Mouse (Mus musculus) left cerebral cortex, adult 11 months (tissue): Measurements from ENCODE around the gene 4930469K13Rik.

Experiments used
- DNase-seq: peaks from one replicate; pipeline ENCODE4 v3.0.0; 2022; ENCODE audit warnings: low spot score

4930469K13Rik gene

DNA sequence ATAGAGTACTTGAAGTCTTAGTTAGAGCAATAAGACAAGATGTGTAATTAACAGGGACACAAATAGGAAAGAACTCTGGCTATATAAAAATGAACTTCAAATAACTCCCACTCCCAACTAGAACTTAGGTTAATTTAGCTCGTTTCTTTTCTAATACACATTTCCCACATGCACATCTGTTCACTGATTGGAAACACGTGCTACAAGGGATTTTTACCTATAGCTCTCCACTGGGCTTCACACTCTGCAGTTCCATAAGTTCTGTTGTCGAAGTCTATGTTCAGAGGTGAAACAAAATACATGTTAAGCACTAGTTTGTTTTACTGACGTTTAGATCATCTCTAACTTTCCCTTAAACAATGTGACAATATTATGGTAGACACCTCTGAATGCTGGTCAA, 118.2 kb downstream of the 4930469K13Rik start:
- no peak for DNase-seq

DNA sequence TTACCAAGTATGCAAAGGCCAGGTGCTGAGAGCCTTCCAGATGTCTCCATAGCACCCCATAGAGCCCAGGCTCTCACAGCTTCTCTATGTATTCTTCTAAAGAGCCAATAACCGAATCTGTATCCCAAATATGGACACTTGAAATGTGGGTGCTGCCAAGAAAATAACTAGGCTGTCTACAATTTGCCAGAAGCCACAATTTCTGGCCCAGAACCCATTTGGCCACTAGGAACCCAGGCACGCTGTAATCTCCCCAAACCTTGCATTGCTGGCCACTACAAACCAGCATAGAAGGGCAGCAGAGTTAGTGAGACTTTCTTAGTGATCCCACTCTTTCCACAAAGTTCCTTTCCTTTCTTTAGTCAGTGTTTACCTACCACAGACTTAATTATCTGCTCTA, 123.2 kb downstream of the 4930469K13Rik start:
- no peak for DNase-seq

DNA sequence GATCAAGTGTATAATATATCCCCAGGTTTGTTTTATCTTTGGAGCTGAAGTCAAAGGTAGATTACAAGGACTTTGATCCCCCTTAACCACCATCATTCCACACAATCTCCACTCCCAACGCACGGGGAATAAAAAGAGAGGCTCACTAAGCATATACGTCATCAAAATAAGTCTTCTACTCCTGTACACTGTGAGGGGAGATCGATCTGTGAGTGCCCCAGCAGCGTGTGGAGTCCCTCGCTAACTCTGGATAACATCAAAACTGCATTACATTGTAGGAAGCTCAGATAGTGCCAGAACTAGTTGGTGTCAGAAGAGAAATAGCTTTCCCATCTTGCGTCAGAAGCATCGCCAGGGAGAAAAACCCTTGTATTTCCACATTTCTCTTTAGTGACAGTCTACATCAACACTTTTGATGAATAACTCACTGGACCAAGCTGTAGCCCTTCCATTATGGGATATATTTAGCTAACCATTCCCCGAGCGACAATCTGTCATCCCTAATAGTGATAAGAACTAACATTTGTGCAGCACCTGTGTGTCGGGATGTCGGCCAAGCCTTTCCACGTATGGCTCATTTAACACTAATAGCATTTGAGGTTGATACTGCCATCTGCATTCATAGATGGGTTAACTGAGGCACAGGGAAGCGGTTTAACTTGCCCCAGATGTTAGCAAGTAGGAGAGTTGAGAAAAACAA, 123.9 kb downstream of the 4930469K13Rik start:
- no peak for DNase-seq

DNA sequence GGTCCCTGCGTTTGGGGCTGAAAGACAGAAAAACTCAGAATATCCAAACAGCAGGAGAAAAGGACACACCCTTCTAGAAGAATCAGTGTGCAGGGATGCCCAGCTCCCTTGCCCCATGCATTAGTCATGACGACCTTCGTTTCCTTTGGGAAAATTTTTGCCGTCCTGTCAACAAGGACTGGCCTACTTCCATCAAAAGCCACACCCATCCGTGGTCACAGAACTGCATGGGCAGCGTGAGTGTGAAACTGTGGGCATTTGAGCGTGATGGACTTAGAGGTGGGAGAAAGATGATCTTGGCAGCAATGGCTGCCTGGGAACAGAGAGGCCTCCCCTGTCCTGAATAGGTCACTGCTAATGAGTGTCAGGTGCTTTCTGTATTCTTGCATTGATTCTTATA, 126.2 kb downstream of the 4930469K13Rik start:
- no peak for DNase-seq

DNA sequence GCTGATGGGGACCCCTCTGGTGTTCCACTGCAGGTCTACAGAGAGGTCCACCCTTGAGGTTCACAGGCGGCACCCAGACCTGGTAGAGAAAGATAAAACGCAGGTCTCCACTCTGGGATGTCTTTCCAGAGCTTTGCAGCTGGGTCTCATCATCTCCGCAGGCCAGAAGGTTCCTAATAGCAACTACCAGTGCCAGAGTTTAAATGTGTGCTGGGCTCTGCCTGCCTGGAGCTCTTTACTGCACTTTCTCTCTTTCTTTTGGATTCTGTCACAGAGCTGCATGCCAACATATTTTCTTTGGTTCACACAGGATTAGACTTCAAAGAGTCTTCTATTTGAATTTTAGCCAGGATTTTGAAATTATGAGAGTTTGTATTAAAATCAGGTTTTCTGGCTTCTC, 129.2 kb downstream of the 4930469K13Rik start:
- DNase-seq = no peak

DNA sequence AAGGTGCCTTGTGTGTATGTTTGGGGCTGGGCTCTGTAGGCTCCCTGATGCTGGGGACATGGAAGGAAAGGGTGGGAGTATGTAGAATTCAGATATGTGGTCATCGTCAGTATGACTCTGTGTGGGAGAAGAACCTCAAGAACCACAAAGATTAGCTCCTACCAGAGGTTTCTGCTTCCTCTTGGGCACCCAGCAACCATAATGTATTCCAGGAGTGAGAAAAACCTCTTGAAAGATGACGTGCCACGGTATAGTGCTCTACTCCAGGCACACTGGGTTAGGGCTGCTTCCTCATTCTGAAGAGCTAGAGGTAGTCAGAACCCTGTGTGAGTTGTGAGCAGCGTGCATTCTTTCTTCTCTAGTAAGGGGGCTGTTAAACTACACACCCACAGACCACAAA, 130.6 kb downstream of the 4930469K13Rik start:
- no peak for DNase-seq

DNA sequence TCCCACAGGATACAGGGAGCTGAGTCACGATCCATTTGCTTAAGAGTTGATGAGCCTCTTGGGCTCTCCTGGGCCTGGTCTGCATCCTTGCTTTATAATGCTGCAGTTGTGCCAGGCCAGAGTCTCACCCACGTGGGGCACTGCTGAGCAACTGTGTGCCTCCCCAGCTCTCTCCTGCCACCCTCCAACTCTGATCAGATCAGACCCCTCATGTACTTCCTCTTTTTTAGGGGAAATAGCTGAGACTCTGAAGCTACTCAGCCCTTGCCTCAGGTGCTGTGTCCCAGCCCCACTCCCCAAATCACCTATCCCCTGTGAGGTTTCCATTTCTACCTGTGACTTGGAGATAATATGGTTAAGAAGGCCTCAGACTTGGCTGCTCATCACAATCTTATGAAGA, 133.0 kb downstream of the 4930469K13Rik start:
- DNase-seq = no peak

DNA sequence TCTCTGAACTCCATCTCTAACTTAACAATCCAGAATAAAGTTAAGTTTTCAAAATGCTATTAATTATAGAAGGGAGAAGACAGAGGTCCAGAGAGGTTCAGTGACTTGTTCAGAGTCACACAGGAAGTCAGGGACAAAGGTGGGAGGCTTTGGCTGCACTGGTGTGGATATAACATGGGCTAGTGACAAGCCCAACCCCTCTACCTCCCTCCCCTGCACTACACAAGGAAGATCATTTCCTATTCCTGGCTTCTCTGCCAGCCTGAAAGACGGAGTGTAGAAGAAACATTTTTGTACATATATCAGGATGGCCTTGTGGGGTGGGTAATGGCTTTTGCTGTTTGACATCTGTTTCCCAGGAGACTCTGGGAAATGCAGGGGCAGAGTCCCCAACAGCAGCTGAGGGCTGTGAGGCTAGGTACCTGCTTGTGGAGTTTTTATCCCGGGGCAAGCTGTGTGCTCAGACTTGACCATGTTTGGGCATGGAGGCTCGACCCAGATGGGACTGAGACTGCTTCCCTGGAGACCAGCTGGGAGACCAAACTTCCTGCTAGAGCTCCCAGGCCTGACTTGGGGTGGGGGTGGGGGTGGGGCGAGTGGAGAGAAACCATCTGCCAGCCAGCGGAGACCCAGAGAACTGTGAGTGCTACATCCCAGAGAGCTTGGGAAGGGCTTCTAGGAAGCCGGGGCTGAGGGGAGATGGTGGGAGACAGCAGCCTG, 135.5 kb downstream of the 4930469K13Rik start, which contains the start of gene Kcnmb1:
TSS of gene Kcnmb1 (plus strand) at position 326 of the 720 bp plus-strand sequence.
- no peak for DNase-seq

DNA sequence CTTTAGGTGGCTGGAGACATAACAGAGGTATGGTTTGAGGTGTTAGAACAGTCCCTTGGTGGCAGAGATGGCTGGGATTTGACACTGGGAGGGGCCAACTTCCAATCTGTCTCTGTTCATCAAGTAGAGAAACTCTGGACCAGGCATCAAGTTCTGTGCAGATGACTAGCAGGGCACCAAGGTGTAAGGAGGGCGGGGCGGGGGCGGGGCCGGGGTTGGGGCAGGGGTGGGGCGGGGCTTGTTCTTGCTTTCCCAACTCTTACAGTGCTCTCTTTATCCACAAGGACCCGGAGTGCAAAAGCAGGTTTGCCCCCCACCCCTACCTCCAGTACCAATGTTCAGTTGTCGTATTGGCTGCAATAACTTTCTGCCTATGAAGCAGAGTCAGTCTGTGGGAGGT, 136.2 kb downstream of the 4930469K13Rik start:
- DNase-seq = no peak

DNA sequence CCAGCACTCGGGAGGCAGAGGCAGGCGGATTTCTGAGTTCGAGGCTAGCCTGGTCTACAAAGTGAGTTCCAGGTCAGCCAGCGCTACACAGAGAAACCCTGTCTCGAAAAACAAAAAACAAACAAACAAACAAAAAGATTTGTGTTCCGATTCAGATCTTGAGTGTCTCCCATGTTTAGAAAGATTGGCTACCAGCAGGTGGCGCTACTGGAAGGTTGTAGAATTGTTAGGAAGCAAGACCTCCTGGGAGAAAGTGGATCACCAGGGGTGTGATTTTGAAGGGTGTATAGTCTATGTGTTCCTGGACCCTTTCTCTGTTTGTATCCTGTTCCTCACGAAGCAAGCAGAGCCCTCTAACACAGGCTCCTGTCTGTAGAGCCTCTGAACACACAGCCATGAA, 139.6 kb downstream of the 4930469K13Rik start:
- DNase-seq = no peak

DNA sequence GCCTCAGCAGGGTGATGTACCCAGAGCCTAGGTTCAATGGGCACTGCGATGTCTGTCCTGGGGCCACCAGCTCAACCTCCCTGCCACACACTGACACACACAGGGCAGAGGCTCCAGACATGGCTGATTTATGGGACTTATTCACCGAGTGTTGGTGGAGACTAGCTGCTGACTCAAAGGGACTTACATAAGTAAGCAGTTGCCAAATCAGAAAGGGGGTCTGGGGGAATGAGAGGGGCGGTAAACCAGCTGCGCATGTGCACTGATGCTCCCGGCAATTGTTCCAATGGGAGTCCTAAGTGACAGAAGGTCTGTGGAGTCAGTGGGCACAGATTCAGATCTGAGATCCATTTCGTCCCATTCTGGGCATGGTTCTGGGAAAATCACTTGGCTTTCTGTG, 140.8 kb downstream of the 4930469K13Rik start:
- DNase-seq = no peak

DNA sequence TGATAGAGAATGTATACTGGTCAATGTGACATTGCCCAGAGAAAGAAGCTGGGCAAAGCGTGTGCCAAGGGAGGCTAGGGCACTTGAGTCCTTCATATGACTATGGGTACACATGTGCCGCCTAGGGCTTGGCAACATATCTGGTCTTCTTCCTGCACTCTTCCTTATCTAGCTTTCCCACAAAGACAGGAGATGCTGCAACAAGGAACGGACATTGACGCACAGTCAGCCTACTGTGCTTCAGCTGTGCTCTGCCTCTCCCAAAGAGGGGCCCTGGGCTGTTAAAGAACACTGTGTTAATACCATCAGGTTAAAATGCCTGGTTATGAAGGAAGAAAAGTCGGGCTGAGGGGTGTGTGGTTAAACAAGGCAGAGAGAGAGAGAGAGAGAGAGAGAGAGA, 141.7 kb downstream of the 4930469K13Rik start:
- DNase-seq = no peak

DNA sequence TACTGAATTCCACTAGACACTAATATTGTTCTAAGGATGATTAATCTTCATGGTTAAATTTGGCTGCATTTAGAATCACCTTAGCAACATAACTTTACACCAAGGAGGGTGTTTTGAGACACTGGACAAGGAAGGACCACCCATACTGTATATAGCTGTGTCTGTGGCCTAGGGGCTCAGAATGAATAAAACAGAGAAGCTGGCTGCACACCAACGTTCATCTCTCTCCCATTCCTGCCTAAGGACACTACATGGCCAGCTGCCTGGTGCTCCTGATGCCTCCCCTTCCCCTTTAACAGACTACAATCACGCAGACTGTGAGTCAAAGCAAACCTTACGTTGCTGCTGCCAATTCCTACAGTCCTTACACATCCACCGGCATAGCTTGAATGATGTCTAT, 142.4 kb downstream of the 4930469K13Rik start:
- no peak for DNase-seq

DNA sequence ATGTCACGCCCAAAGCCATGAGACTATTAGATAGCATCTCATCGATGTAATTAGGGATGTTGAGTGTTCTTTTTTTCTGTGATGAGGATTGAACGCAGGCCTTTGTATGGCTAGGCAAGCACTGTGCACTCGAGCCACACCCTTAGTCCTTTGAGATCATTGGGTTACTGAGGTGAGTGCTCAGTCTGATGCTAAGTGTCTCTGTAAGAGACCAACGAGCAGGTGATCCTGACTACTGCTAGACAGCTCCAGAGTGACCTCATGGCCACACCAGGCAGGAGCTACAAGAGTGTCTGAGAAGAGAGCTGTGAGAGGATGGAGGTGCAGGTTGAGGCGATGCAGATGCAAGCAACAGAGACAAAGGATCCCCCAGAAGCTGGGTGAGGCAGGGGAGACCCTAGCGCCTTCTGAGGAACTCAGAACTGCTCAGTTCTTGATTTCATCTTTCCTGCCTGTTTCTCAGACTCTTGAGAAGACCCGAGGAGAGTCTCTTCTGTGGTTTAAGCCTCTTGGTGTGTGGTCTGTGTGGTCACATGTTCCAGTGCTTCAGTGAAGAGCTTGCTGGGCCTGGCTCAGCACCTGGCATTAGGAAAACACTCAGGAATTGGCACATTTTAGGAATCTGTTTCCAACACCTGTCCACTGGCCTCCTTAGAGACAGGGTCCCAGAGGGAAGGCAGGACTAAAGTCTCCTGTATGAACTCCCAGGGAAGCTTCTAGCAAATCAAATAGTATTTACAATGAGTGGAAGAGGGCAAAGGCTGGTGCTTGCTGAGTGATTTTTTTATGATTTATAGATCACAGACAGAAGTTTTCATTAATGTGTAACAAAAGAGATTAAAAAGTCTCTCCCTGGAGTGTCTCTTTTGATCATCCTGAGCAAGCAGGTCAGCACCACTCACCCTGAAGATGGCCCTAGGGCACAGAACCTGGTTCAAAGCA, 146.4 kb downstream of the 4930469K13Rik start:
- DNase-seq = no peak

DNA sequence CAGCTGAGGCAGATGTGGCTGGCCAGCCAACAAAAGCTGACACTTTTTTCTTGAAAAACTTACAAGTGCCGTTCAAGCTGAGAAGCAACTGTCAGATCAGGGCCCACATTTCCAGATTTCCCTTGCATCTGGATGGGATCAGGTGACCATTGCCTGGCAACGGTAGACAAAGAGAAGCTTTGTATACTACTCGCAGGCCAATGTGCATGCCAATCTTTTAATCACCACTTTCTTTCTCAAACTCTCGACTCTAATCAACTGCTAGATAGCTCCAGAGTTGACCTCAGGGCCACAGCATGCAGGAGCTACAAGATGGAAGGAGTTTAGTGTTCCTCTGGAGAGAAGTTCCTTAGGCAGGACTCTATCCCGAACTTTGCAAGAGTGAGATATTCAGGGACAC, 147.2 kb downstream of the 4930469K13Rik start:
- DNase-seq = no peak

DNA sequence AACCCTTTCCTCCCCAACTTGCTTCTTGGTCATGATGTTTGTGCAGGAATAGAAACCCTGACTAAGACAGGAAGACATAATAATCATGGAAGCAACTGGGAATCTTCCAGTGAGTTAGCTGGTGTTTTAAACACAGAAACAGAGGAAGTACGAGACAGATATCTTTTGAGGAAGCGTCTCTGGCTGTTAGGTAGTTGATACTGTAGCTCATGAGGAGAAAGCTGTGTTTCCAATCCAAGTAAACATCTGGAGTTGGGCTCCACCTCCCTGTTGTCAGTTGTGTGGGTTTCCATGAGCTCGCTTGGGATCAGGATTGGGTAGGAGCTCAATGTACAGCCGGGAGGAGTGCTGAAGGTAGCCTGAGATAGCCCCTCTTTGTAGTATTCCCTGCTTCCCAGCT, 151.9 kb downstream of the 4930469K13Rik start:
- DNase-seq = no peak

DNA sequence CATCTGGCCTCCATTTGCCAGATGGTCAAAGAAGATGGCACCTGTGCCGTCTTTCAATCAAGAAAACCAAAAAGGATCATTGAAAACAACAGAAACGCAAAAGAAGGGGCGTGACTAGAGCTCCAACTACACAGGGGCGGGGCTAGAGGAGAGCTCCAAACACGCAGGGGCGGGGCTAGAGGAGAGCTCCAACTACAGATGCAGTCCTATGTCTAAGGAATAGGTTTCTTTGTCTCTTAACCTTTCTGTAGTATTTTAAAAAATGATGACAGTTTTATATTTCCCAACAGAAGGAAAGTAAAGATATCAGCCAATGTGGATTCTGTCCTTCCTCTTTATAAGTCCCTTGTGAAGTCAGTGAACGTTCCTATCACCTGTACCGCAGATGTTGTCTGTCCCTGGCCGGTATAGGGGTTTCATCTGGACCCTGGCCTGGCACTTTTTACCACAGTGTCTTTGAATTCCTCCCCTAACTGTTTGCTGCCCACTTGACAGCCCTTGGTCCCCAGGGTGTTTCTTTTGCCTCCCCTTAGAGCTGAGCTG, 153.5 kb downstream of the 4930469K13Rik start:
- no peak for DNase-seq

DNA sequence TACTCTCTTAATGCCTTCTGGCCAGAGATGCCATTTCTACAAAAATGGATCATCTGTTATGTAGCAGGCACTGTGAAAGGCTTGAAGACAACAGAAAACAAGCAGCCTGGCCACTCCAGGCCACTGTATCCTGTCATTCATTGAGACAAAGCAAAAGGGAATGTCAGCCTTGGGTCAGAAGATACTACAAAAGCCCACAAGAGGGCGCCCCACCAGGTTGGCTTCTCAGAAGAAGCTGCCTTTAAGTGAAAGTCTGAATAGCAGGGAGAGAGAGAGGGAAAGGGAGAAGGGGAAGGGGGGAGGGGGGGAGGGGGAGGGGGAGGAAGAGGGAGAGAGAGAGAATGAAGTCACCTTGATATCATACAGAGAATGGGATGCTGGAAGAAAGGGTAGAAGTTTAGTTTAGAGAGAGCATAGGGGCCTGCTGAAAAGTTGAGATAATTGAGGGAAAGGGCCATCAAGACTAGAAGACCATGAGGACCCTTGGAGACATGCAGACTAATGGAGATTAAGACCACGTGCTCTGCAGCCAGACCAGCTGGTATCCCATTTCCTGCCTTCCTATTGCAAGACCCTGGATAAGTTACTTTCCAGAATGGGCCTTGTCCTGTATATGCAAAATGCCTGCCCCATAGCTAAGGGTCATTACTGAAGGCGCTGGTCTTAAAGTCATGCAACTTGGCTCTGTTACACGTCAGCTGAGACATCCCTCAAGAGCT, 154.1 kb downstream of the 4930469K13Rik start:
- no peak for DNase-seq

DNA sequence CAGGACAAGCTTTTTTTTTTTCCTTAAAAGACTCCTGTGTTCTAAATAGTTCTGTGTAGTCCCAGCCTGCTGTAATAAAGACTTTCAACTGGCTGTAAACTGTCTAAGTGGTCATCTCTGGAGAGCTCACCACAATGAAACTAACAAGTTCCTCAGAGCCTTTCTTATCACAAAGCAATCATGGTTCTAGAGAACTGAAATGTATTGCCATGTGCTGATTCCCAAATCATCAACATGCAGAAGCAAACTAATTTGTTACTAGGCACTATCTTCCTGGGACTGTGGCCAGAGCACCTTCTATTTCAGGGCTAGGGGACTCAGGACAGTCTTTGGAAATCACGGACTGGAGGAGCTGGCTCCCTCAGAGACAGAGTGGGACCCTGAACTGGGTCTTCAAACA, 154.8 kb downstream of the 4930469K13Rik start:
- no peak for DNase-seq

DNA sequence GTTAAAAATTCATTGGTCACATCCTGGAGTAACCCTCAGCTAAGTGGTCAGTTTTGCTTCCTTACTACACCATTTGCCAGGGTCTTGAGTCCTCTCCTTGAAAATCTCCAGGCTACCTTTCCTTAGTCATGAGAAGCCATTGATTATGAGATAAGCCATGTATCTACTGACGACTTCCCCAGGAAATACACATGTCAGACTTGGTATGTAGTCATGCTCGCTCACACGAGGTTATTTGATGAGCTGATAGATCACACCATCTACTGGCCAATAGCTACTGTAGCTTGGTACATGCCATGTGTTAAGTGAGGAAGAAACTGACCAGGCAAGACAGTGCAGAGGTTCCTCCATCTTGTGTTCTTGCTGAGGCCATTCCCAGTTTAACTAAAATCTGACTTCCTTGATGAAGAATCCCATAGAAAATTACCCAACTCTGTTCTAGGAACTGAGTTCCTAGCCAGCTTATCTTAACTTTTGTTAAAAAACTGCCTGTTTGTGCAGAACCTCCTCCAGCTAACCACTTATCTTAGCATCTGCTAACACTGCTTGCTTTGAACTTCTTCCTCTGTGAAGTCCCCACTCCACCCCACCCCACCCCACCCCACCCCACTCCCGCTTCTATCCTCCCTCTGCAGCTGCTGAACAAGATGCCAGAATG, 158.8 kb downstream of the 4930469K13Rik start:
- no peak for DNase-seq
